11 mouse cellular contexts compared by ENCODE assay signal in the genomic region with DNA sequence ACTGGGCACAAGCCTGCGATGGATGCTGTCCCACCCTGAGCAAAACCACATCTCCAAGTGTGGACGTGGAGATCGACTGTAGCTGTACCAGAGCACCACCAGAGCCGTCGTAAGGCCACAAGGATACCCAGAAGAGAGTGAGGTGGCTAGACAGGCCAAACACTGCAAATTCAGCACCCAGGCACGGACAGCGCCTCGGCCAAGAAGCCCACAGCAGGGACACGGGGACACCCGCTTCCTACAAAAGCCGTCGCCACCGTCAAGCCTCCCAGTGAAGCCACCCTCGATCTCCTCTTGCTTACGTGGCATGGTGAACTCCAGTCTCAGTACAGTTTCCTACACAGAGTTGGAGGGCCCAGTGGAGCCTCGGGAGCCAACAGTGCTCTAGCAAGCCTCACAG. TPM values are rescaled to one million over a fixed set of nuclear protein-coding genes. Genes with fewer than 3 reads are reported as not detected.
DNase-seq lines count a peak whose midpoint lies in the region; ATAC-seq and TF ChIP-seq lines count a peak whose summit lies in the region.
"Had no signal": no experiment of that assay in that cellular context is flagged by ENCODE, and none has a peak within 500 bp of the region (broad histone marks: within the 10 kb centered on the region; RNA-seq: fewer than 3 reads in every experiment).

No protein-coding gene starts in this region.

- H3K4me2 ChIP-seq in kidney, embryonic 16.5 days (replicated peaks; ENCODE audit: low read depth, low read length) = no peak overlapping the region
- H3K4me2 ChIP-seq: heart, embryonic 15.5 days; stomach, embryonic 15.5 days had no signal

- peaks cover 79% of the 10 kb centered on the region for H3K27me3 ChIP-seq in kidney, embryonic 16.5 days (ENCODE audit: insufficient read depth, low read length)

- peaks cover 7% of the 10 kb centered on the region; the same call in 1 of the 2 replicates for H3K4me1 ChIP-seq in kidney, embryonic 16.5 days (ENCODE audit: insufficient read depth, low read length)

- peaks cover 1% of the 10 kb centered on the region; the same call in 1 of the 2 replicates for H3K36me3 ChIP-seq in kidney, embryonic 16.5 days (ENCODE audit: insufficient read depth, low read length)

- peak; percentile 33 for DNase-seq in gastrocnemius, adult 2 months
- no peak for DNase-seq in gastrocnemius, postnatal 25 days
- peak; percentile 62 for DNase-seq in ovary, postnatal 36 days (ENCODE audit: low spot score)
- no peak for DNase-seq in ovary, adult 18-20 months (ENCODE audit: low spot score)
- DNase-seq in induced T-regulatory cell, adult 2 months (ENCODE audit: low read depth) = peak; percentile 26
- peak; percentile 38 for DNase-seq in thymus, postnatal 0 days (ENCODE audit: low spot score)
- DNase-seq in left cerebral cortex, postnatal 4 days = no peak

- intact Hi-C loops in gastrocnemius, adult 2 months (cut with DNase I) = no loop called here
- intact Hi-C loops in left cerebral cortex, postnatal 4 days (cut with DNase I) = no loop called here

- no peak overlapping the region for H3K4me3 ChIP-seq in gastrocnemius, adult 2 months
- no peak overlapping the region for H3K4me3 ChIP-seq in kidney, embryonic 16.5 days (ENCODE audit: low read length)
- H3K4me3 ChIP-seq: heart, embryonic 15.5 days; stomach, embryonic 15.5 days had no signal

- no peak for ATAC-seq in kidney, embryonic 16.5 days (ENCODE audit: low FRiP score, low TSS enrichment)

- under 1% methylated on average over 16 of the region's 16 CpGs for WGBS in kidney, embryonic 16.5 days

- no peak overlapping the region for H3K27ac ChIP-seq in gastrocnemius, adult 2 months
- no peak overlapping the region for H3K27ac ChIP-seq in kidney, embryonic 16.5 days (ENCODE audit: low read length)
- H3K27ac ChIP-seq: heart, embryonic 15.5 days; stomach, embryonic 15.5 days had no signal

- no peak for TF ChIP-seq CTCF in gastrocnemius, adult 2 months (IDR thresholded peaks at IDR 0.05)

- no peak overlapping the region for H3K9ac ChIP-seq in kidney, embryonic 16.5 days (replicated peaks; ENCODE audit: low read length)
- H3K9ac ChIP-seq: heart, embryonic 15.5 days; stomach, embryonic 15.5 days had no signal

- no peaks in the 10 kb centered on the region for H3K9me3 ChIP-seq in kidney, embryonic 16.5 days (ENCODE audit: low read length)
- H3K9me3 ChIP-seq: heart, embryonic 15.5 days; stomach, embryonic 15.5 days had no signal

RNA-seq across cellular contexts. Expression of gene Lhx3, which starts 3.0 kb away (rescaled TPM):
- not detected for total RNA-seq in gastrocnemius, adult 2 months (2021)
- total RNA-seq in gastrocnemius, postnatal 25 days (2021) = not detected
- 0.17 and 0.22 TPM in 2 replicates for polyA plus RNA-seq in thymus, postnatal 0 days (2015; fragmentation: Nextera tagmentation; extraction: Ambion mirVana)
- total RNA-seq in left cerebral cortex, postnatal 4 days (2021) = not detected
- polyA plus RNA-seq in kidney, embryonic 16.5 days (2015; fragmentation: Nextera tagmentation; extraction: Ambion mirVana) = 0.09 TPM in 1 of 2 replicates, not detected in the other
- polyA plus RNA-seq: heart, embryonic 15.5 days; lung, embryonic 16.5 days; stomach, embryonic 15.5 days had no signal

RNA-seq across cellular contexts. Expression of gene Qsox2, which starts 32.2 kb away (rescaled TPM):
- total RNA-seq in gastrocnemius, adult 2 months (2021) = 1 to 10 TPM; 3.0 to 3.9 TPM
- 1 to 10 TPM; 3.1 to 4.0 TPM for total RNA-seq in gastrocnemius, postnatal 25 days (2021)
- 15.2 and 15.3 TPM in 2 replicates for polyA plus RNA-seq in thymus, postnatal 0 days (2015; fragmentation: Nextera tagmentation; extraction: Ambion mirVana)
- total RNA-seq in left cerebral cortex, postnatal 4 days (2021) = 10 to 100 TPM; 15.8 to 17.2 TPM
- 18.4 and 20.7 TPM in 2 replicates for polyA plus RNA-seq in kidney, embryonic 16.5 days (2015; fragmentation: Nextera tagmentation; extraction: Ambion mirVana)

Comparison
In these comparisons a context has a peak if more than half of its experiments do, and no peak if none do; other contexts are left out.
1. DNase-seq: peak in gastrocnemius, adult 2 months (single experiment), ovary, postnatal 36 days (single experiment), induced T-regulatory cell, adult 2 months (single experiment) and thymus, postnatal 0 days (single experiment); none in gastrocnemius, postnatal 25 days (single experiment), ovary, adult 18-20 months (single experiment) and left cerebral cortex, postnatal 4 days (single experiment).